ENCODE assay signal across 10 mouse cellular contexts in genomic region chr4:130804771-130805361, GRCm38 (mm10). TPM values are rescaled to one million over a fixed set of nuclear protein-coding genes. Genes with fewer than 3 reads are reported as not detected.
A peak's percentile ranks its signal among the peaks of the same experiment; 100 is the strongest.
DNase-seq lines count a peak whose midpoint lies in the region; ATAC-seq and TF ChIP-seq lines count a peak whose summit lies in the region.
"Had no signal": no experiment of that assay in that cellular context is flagged by ENCODE, and none has a peak within 500 bp of the region (broad histone marks: within the 10 kb centered on the region; RNA-seq: fewer than 3 reads in every experiment).

No protein-coding gene starts in this region.

- H3K9ac ChIP-seq in lung, embryonic 15.5 days, result no peak overlapping the region
- H3K9ac ChIP-seq in lung, postnatal 0 days (replicated peaks; ENCODE audit: low read depth), result no peak overlapping the region
- 0 out of 2 replicates have a peak overlapping the region, but pooled peaks have one; percentile 25 for H3K9ac ChIP-seq in limb, embryonic 13.5 days
- H3K9ac ChIP-seq in stomach, embryonic 16.5 days (ENCODE audit: low read length), result 0 out of 2 replicates have a peak overlapping the region, but pooled peaks have one; percentile 48
- H3K9ac ChIP-seq: liver, embryonic 15.5 days had no signal

- ATAC-seq in lung, embryonic 15.5 days (ENCODE audit: borderline replicate concordance, extremely low read depth, low FRiP score, low TSS enrichment), result 0 out of 2 replicates have a peak, but pooled peaks have one; percentile 25
- ATAC-seq in lung, postnatal 0 days, result no peak
- ATAC-seq in limb, embryonic 13.5 days (ENCODE audit: low FRiP score, low read depth), result no peak
- ATAC-seq in stomach, embryonic 16.5 days (ENCODE audit: insufficient read depth, low FRiP score), result no peak

- 58% methylated on average over 7 of the region's 7 CpGs for WGBS in lung, embryonic 15.5 days
- 75% methylated on average over 7 of the region's 7 CpGs for WGBS in lung, postnatal 0 days
- WGBS in limb, embryonic 13.5 days, result 56% methylated on average over 7 of the region's 7 CpGs
- 58% methylated on average over 7 of the region's 7 CpGs for WGBS in stomach, embryonic 16.5 days

- no peak for DNase-seq in lung, postnatal 0 days (ENCODE audit: low spot score)
- peak; percentile 50 to 57 for DNase-seq in heart, postnatal 36 days
- no peak for DNase-seq in urinary bladder, postnatal 25 days (ENCODE audit: low spot score)
- DNase-seq in ovary, postnatal 14 days (ENCODE audit: low spot score), result no peak

- no peak overlapping the region for H3K4me2 ChIP-seq in lung, embryonic 15.5 days
- H3K4me2 ChIP-seq in lung, postnatal 0 days (replicated peaks; ENCODE audit: low read depth, low read length), result no peak overlapping the region
- H3K4me2 ChIP-seq in limb, embryonic 13.5 days (replicated peaks), result 0 out of 2 replicates have a peak overlapping the region, but pooled peaks have one; percentile 7
- no peak overlapping the region for H3K4me2 ChIP-seq in stomach, embryonic 16.5 days (ENCODE audit: low read depth, low read length)
- H3K4me2 ChIP-seq: liver, embryonic 15.5 days had no signal

- TF ChIP-seq EP300 in lung, postnatal 0 days (IDR thresholded peaks at IDR 0.05), result no peak

- TF ChIP-seq CTCF in lung, postnatal 0 days (IDR thresholded peaks at IDR 0.05), result no peak
- no peak for TF ChIP-seq CTCF in cortical plate, adult 2 months (IDR thresholded peaks at IDR 0.05; ENCODE audit: extremely low read depth, insufficient read depth, low read length)

- peak overlapping the region; percentile 50 for H3K27ac ChIP-seq in lung, embryonic 15.5 days
- H3K27ac ChIP-seq in lung, postnatal 0 days (ENCODE audit: low read length), result no peak overlapping the region
- peak overlapping the region; percentile 67 for H3K27ac ChIP-seq in cortical plate, adult 2 months (ENCODE audit: insufficient read depth, low read length)
- H3K27ac ChIP-seq in limb, embryonic 13.5 days, result no peak overlapping the region
- H3K27ac ChIP-seq in stomach, embryonic 16.5 days (ENCODE audit: low read length), result peak overlapping the region; percentile 52
- H3K27ac ChIP-seq: liver, embryonic 15.5 days had no signal

- intact Hi-C loops in heart, postnatal 36 days (cut with DNase I), result no loop called here

- no peak overlapping the region for H3K4me3 ChIP-seq in lung, embryonic 15.5 days
- H3K4me3 ChIP-seq in lung, postnatal 0 days (ENCODE audit: low read depth, low read length), result no peak overlapping the region
- H3K4me3 ChIP-seq in cortical plate, adult 2 months (ENCODE audit: insufficient read depth, low read length), result no peak overlapping the region
- no peak overlapping the region for H3K4me3 ChIP-seq in limb, embryonic 13.5 days
- H3K4me3 ChIP-seq in stomach, embryonic 16.5 days (replicated peaks; ENCODE audit: low read length), result no peak overlapping the region
- H3K4me3 ChIP-seq: liver, embryonic 15.5 days had no signal

- TF ChIP-seq POLR2A in cortical plate, adult 2 months (IDR thresholded peaks at IDR 0.05; ENCODE audit: extremely low read depth, insufficient read depth, low read length), result no peak

- H3K27me3 ChIP-seq in lung, embryonic 15.5 days, result no peaks in the 10 kb centered on the region
- H3K27me3 ChIP-seq in lung, postnatal 0 days (replicated peaks; ENCODE audit: insufficient read depth, low read length), result no peaks in the 10 kb centered on the region
- H3K27me3 ChIP-seq in limb, embryonic 13.5 days, result no peaks in the 10 kb centered on the region
- no peaks in the 10 kb centered on the region for H3K27me3 ChIP-seq in stomach, embryonic 16.5 days (ENCODE audit: control insufficient read depth, insufficient read depth, low read length)
- H3K27me3 ChIP-seq: liver, embryonic 15.5 days had no signal

- peaks cover 22% of the 10 kb centered on the region for H3K4me1 ChIP-seq in lung, embryonic 15.5 days
- H3K4me1 ChIP-seq in lung, postnatal 0 days (ENCODE audit: insufficient read depth, low read depth, low read length), result no peaks in the 10 kb centered on the region; the same call in 1 of the 2 replicates
- peaks cover 10% of the 10 kb centered on the region for H3K4me1 ChIP-seq in cortical plate, adult 2 months (ENCODE audit: control insufficient read depth, insufficient read depth, low read length)
- peaks cover 52% of the 10 kb centered on the region for H3K4me1 ChIP-seq in limb, embryonic 13.5 days
- H3K4me1 ChIP-seq in stomach, embryonic 16.5 days (ENCODE audit: control insufficient read depth, insufficient read depth, low read length), result peaks cover 25% of the 10 kb centered on the region
- H3K4me1 ChIP-seq: liver, embryonic 15.5 days had no signal

- H3K36me3 ChIP-seq in lung, embryonic 15.5 days, result no peaks in the 10 kb centered on the region
- H3K36me3 ChIP-seq in lung, postnatal 0 days (ENCODE audit: insufficient read depth, low read length), result no peaks in the 10 kb centered on the region
- 0 out of 2 replicates have a peak, but pooled peaks cover 4% of the 10 kb centered on the region for H3K36me3 ChIP-seq in limb, embryonic 13.5 days
- no peaks in the 10 kb centered on the region for H3K36me3 ChIP-seq in stomach, embryonic 16.5 days (ENCODE audit: control insufficient read depth, insufficient read depth, low read length)
- H3K36me3 ChIP-seq: G1E; liver, embryonic 15.5 days had no signal

- no peaks in the 10 kb centered on the region for H3K9me3 ChIP-seq in lung, embryonic 15.5 days
- no peaks in the 10 kb centered on the region for H3K9me3 ChIP-seq in lung, postnatal 0 days (ENCODE audit: low read length)
- no peaks in the 10 kb centered on the region for H3K9me3 ChIP-seq in limb, embryonic 13.5 days
- no peaks in the 10 kb centered on the region for H3K9me3 ChIP-seq in stomach, embryonic 16.5 days (replicated peaks; ENCODE audit: control insufficient read depth, low read length)
- H3K9me3 ChIP-seq: G1E; liver, embryonic 15.5 days had no signal

RNA-seq across cellular contexts. Expression of gene Sdc3, which starts 12.5 kb away (rescaled TPM):
- 20.5 and 21.7 TPM in 2 replicates for polyA plus RNA-seq in lung, embryonic 15.5 days (2015; fragmentation: Nextera tagmentation; extraction: Ambion mirVana)
- 10.4 and 10.5 TPM in 2 replicates for polyA plus RNA-seq in lung, postnatal 0 days (2015; fragmentation: Nextera tagmentation; extraction: Ambion mirVana)
- 81.5 and 83.1 TPM in 2 replicates for polyA plus RNA-seq in cortical plate, adult 2 months (2012; rRNA removed)
- total RNA-seq in heart, postnatal 36 days (2021), result 10 to 100 TPM; 35.5 to 46.0 TPM
- 38.6 and 42.6 TPM in 2 replicates for polyA plus RNA-seq in limb, embryonic 13.5 days (2015; fragmentation: Nextera tagmentation; extraction: Ambion mirVana)
- 23.2 and 25.2 TPM in 2 replicates for polyA plus RNA-seq in stomach, embryonic 16.5 days (2015; fragmentation: Nextera tagmentation; extraction: Ambion mirVana)

Comparison
In these comparisons a context has a peak if more than half of its experiments do, and no peak if none do; other contexts are left out.
1. H3K27ac ChIP-seq: peak in lung, embryonic 15.5 days (single experiment), cortical plate, adult 2 months (single experiment) and stomach, embryonic 16.5 days (single experiment); none in lung, postnatal 0 days (single experiment) and limb, embryonic 13.5 days (single experiment).
2. H3K9ac ChIP-seq: peak in limb, embryonic 13.5 days (single experiment) and stomach, embryonic 16.5 days (single experiment); none in lung, embryonic 15.5 days (single experiment) and lung, postnatal 0 days (single experiment).
3. DNase-seq: peak in heart, postnatal 36 days (2 of 2); none in lung, postnatal 0 days (single experiment), urinary bladder, postnatal 25 days (single experiment) and ovary, postnatal 14 days (single experiment).